Mouse (Mus musculus) left cerebral cortex, adult 9 months (tissue): Measurements from ENCODE around the gene Tnfrsf18.

Experiments
- DNase-seq, 2 experiments: peaks; one replicate each; pipeline ENCODE4 v3.0.0; 2022; ENCODE audit warnings: low spot score in 2 of 2

Tnfrsf18 gene

GRCm38 (mm10) chr4:156032856-156033255, 6.9 kb downstream of the Tnfrsf18 start:
- no peak for DNase-seq

GRCm38 (mm10) chr4:156033476-156034119, 7.6 kb downstream of the Tnfrsf18 start:
- no peak for DNase-seq

GRCm38 (mm10) chr4:156034301-156034700, 8.3 kb downstream of the Tnfrsf18 start:
- DNase-seq: no peak

GRCm38 (mm10) chr4:156034901-156035300, 8.9 kb downstream of the Tnfrsf18 start:
- no peak for DNase-seq

- DNase-seq: no peak
Measured at GRCm38 (mm10) chr4:156044754-156045153, 18.8 kb downstream of the Tnfrsf18 start.

GRCm38 (mm10) chr4:156049779-156050178, 23.8 kb downstream of the Tnfrsf18 start:
- no peak for DNase-seq

GRCm38 (mm10) chr4:156050391-156050980, 24.5 kb downstream of the Tnfrsf18 start:
- no peak for DNase-seq

GRCm38 (mm10) chr4:156053113-156053512, 27.1 kb downstream of the Tnfrsf18 start:
- DNase-seq: no peak

- no peak for DNase-seq
Measured at GRCm38 (mm10) chr4:156054130-156054529, 28.2 kb downstream of the Tnfrsf18 start.

- no peak for DNase-seq
Measured at GRCm38 (mm10) chr4:156054606-156055005, 28.6 kb downstream of the Tnfrsf18 start.

GRCm38 (mm10) chr4:156055173-156055572, 29.2 kb downstream of the Tnfrsf18 start:
- DNase-seq: no peak

- DNase-seq: no peak
Measured at GRCm38 (mm10) chr4:156057702-156058101, 31.7 kb downstream of the Tnfrsf18 start.

- DNase-seq: no peak
Measured at GRCm38 (mm10) chr4:156058826-156059225, 32.9 kb downstream of the Tnfrsf18 start.

GRCm38 (mm10) chr4:156059261-156059660, 33.3 kb downstream of the Tnfrsf18 start, which contains the start of gene Ttll10:
Gene Ttll10 (minus strand): TSS chr4:156059414.
- no peak for DNase-seq

GRCm38 (mm10) chr4:156059713-156060112, 33.7 kb downstream of the Tnfrsf18 start:
- DNase-seq: no peak

GRCm38 (mm10) chr4:156063861-156064509, 38.0 kb downstream of the Tnfrsf18 start:
- no peak for DNase-seq

- DNase-seq: no peak
Measured at GRCm38 (mm10) chr4:156064510-156064897, 38.5 kb downstream of the Tnfrsf18 start.

- no peak for DNase-seq
Measured at GRCm38 (mm10) chr4:156065156-156065894, 39.4 kb downstream of the Tnfrsf18 start.

GRCm38 (mm10) chr4:156067256-156067949, 41.4 kb downstream of the Tnfrsf18 start:
- no peak for DNase-seq

GRCm38 (mm10) chr4:156069701-156070100, 43.7 kb downstream of the Tnfrsf18 start:
- no peak for DNase-seq

- DNase-seq: no peak
Measured at GRCm38 (mm10) chr4:156070276-156070675, 44.3 kb downstream of the Tnfrsf18 start.

GRCm38 (mm10) chr4:156070716-156071115, 44.8 kb downstream of the Tnfrsf18 start:
- DNase-seq: no peak
